Mouse (Mus musculus): ENCODE measurements around the gene Ccdc121. TPM values are rescaled to one million over a fixed set of nuclear protein-coding genes. Genes with fewer than 3 reads are reported as not detected.

The Ccdc121 gene
- 0.11 TPM in 1 of 2 replicates, not detected in the other for polyA plus RNA-seq (2015; fragmentation: Nextera tagmentation; extraction: Ambion mirVana)

GRCm38 (mm10) chr1:181511307-181511706, at the start of gene Ccdc121:
Ccdc121 (minus strand) TSS chr1:181511451.

Other genes starting within 250 kb of the Ccdc121 start
- gene Cnih3, start 158.8 kb downstream of the Ccdc121 start, polyA plus RNA-seq (2015; fragmentation: Nextera tagmentation; extraction: Ambion mirVana), result 0.14 and 0.32 TPM in 2 replicates
- 0.46 and 0.65 TPM in 2 replicates for gene Dnah14, start 65.1 kb upstream of the Ccdc121 start, polyA plus RNA-seq (2015; fragmentation: Nextera tagmentation; extraction: Ambion mirVana)